Mouse (Mus musculus) embryonic facial prominence, embryonic 11.5 days (tissue): ENCODE data around the gene Fxyd5. TPM values are rescaled to one million over a fixed set of nuclear protein-coding genes. Genes with fewer than 3 reads are reported as not detected.

ENCODE experiments used
- ATAC-seq: fragments of 200-750 bp; cut with Nextera tagmentation; replicated peaks from 2 replicates; pipeline ENCODE4 v1.8.0; 2017; ENCODE audit warnings: low read depth; ENCODE audit not compliant: insufficient number of reproducible peaks, low FRiP score, low TSS enrichment
- DNase-seq: peaks from one replicate; pipeline ENCODE4 v3.0.0-alpha.2; 2015; ENCODE audit warnings: low spot score
- H3K27ac ChIP-seq: fragments of 300-500 bp; sonication (generic); replicated peaks from 2 replicates; pipeline ENCODE4 v1.5.1; 2014; ENCODE audit warnings: mild to moderate bottlenecking, low read depth, low read length, control low read depth
- H3K27me3 ChIP-seq: fragments of 300-500 bp; sonication (generic); 2 replicates; pipeline ENCODE4 v1.6.1; 2014; ENCODE audit warnings: mild to moderate bottlenecking, low read length, moderate library complexity, mixed read lengths; ENCODE audit not compliant: control insufficient read depth, insufficient read depth
- H3K36me3 ChIP-seq: fragments of 300-500 bp; sonication (generic); replicated peaks from 2 replicates; pipeline ENCODE4 v1.6.1; 2014; ENCODE audit warnings: low read depth, mild to moderate bottlenecking, low read length, moderate library complexity, mixed read lengths; ENCODE audit not compliant: control insufficient read depth, insufficient read depth
- H3K4me1 ChIP-seq: fragments of 300-500 bp; sonication (generic); 2 replicates; pipeline ENCODE4 v1.6.1; 2014; ENCODE audit warnings: low read length, mixed read lengths; ENCODE audit not compliant: control insufficient read depth, insufficient read depth
- H3K4me2 ChIP-seq: fragments of 300-500 bp; sonication (generic); 2 replicates; pipeline ENCODE4 v1.6.1; 2014; ENCODE audit warnings: low read depth, mild to moderate bottlenecking, control low read depth, low read length, moderate library complexity
- H3K4me3 ChIP-seq: fragments of 300-500 bp; sonication (generic); 2 replicates; pipeline ENCODE4 v1.5.1; 2014; ENCODE audit warnings: low read depth, low read length, control low read depth
- H3K9ac ChIP-seq: fragments of 300-500 bp; sonication (generic); replicated peaks from 2 replicates; pipeline ENCODE4 v1.6.1; 2014; ENCODE audit warnings: mild to moderate bottlenecking, control low read depth, low read length
- H3K9me3 ChIP-seq: fragments of 300-500 bp; sonication (generic); replicated peaks from 2 replicates; pipeline ENCODE4 v1.6.1; 2016; ENCODE audit warnings: mild to moderate bottlenecking, low read length, inconsistent platforms, mixed read lengths; ENCODE audit not compliant: control insufficient read depth
- WGBS: fragments of 180-500 bp; shearing (Covaris S2); extraction: QIAGEN DNeasy Blood & Tissue Kit; methylation state at CpG from one replicate; pipeline ENCODE4 v1.1.7; 2014; 5-methylcytosine and 5-hydroxymethylcytosine counted together
- polyA plus RNA-seq: library from polyadenylated mRNA; unstranded; fragments of >200 nt; fragmentation: Nextera tagmentation; extraction: Ambion mirVana; gene quantifications from 2 replicates; pipeline ENCODE4 v1.2.1, GENCODE M21; 2014

Fxyd5 gene
- 10.3 and 12.5 TPM in 2 replicates for polyA plus RNA-seq

DNA sequence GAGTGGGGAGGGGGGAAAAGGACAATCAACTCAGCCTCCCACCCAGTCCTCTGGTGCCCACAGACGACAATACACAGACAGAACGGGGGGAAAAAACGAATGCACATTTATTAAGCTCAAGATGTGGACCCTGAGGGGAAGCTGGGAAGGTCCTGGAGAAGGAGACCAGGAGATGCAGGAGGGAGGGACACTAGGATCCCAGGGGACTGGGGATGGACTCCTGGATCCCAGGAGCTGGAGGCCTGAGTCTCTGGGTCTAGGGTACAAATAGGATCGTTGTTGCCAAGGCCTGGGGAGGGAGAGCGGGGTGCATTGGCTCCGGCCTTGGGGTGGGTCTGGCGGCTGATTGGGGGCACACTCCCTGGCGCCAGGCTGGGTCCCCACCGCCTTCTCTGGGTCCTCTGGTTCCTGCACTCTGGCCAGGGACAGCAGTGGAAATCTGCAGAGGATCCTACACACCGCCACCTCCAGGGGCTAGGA, at the start of gene Fxyd5:
Gene Fxyd5, minus strand, starts transcription at position 51 of the 480 bp plus-strand sequence.
- Histone ChIP-seq H3K36me3 (no peaks in the 10 kb centered on the region), H3K9me3 (no peaks in the 10 kb centered on the region), H3K27ac (no peak within 1 kb of the TSS), H3K4me2 (peak within 1 kb of the TSS; percentile 32), H3K4me3 (no peak within 1 kb of the TSS), H3K4me1 (peaks cover 3% of the 10 kb centered on the region), H3K27me3 (peaks cover 18% of the 10 kb centered on the region), H3K9ac (no peak within 1 kb of the TSS; the same call in 1 of the 2 replicates)
- DNase-seq = no peak
- 30% methylated on average over 10 of the region's 10 CpGs for WGBS
- no peak for ATAC-seq

- Histone ChIP-seq H3K27ac (no peak overlapping the region), H3K27me3 (no peaks in the 10 kb centered on the region), H3K9me3 (no peaks in the 10 kb centered on the region), H3K9ac (no peak overlapping the region), H3K4me3 (no peak overlapping the region), H3K4me1 (no peaks in the 10 kb centered on the region), H3K4me2 (no peak overlapping the region), H3K36me3 (no peaks in the 10 kb centered on the region)
- WGBS = 86% methylated on average over 2 of the region's 2 CpGs
- DNase-seq = no peak
- ATAC-seq = no peak
Measured at GRCm38 (mm10) chr7:31089721-31090120, 47.4 kb upstream of the Fxyd5 start.

DNA sequence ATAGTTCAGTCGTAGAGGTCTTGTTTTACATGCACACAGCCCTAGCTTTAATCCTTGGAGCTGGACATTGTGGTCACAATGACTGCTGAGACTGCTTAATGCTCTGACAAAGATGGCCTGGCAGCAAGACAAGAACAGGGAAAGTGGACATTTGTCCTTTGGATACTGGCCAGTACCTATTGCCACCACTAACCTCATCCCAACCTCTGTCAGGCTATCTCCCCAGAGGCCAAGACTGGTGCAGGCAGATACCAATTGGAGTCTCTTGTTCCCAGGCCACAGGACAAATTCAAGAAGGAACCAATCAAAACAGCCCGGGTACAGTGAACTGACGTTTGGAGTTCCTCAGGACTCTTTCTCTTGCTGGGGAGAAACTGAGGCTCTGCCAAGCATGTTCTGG, 45.9 kb upstream of the Fxyd5 start:
- no peaks in the 10 kb centered on the region for H3K4me1 ChIP-seq
- no peak overlapping the region for H3K27ac ChIP-seq
- no peaks in the 10 kb centered on the region for H3K36me3 ChIP-seq
- DNase-seq = no peak
- no peaks in the 10 kb centered on the region for H3K9me3 ChIP-seq
- no peak for ATAC-seq
- H3K4me3 ChIP-seq = no peak overlapping the region
- H3K27me3 ChIP-seq = no peaks in the 10 kb centered on the region
- no peak overlapping the region for H3K4me2 ChIP-seq
- WGBS = 64% methylated on average over 3 of the region's 3 CpGs
- H3K9ac ChIP-seq = no peak overlapping the region

DNA sequence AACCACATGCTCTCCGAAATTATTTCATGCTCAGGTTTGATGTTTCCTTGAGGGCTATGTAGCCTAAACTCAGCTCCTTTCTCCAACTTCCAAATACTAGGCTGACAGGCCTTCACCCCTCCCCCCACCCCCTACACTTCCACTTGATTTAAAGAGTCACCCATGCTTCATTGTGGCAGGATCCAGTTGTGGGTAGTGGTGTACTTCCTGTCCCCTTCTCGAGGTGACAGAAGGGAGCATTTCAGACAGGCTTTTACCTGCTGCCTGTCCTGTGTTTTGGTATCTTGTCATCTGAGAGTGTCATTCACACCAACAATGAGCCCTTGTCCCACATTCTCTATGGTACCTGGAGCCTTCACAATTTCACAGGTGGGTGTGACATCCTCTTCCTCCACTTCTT, 45.0 kb upstream of the Fxyd5 start:
- no peaks in the 10 kb centered on the region for H3K9me3 ChIP-seq
- H3K9ac ChIP-seq = no peak overlapping the region
- WGBS = 74% methylated on average over 2 of the region's 2 CpGs
- H3K4me3 ChIP-seq = no peak overlapping the region
- H3K27me3 ChIP-seq = no peaks in the 10 kb centered on the region
- DNase-seq = no peak
- H3K4me1 ChIP-seq = no peaks in the 10 kb centered on the region; the same call in 1 of the 2 replicates
- H3K27ac ChIP-seq = no peak overlapping the region
- ATAC-seq = no peak
- H3K36me3 ChIP-seq = no peaks in the 10 kb centered on the region
- no peak overlapping the region for H3K4me2 ChIP-seq

- Histone ChIP-seq H3K27me3 (no peaks in the 10 kb centered on the region), H3K4me3 (no peak overlapping the region), H3K9ac (no peak overlapping the region), H3K27ac (no peak overlapping the region), H3K4me1 (no peaks in the 10 kb centered on the region; the same call in 1 of the 2 replicates), H3K4me2 (no peak overlapping the region), H3K36me3 (no peaks in the 10 kb centered on the region), H3K9me3 (no peaks in the 10 kb centered on the region)
- DNase-seq (no peak), ATAC-seq (no peak)
- 91% methylated on average over 9 of the region's 9 CpGs for WGBS
Measured at GRCm38 (mm10) chr7:31086175-31086755, 44.0 kb upstream of the Fxyd5 start.

GRCm38 (mm10) chr7:31085171-31085570, 42.9 kb upstream of the Fxyd5 start:
- Histone ChIP-seq H3K27ac (no peak overlapping the region), H3K9ac (no peak overlapping the region), H3K4me2 (no peak overlapping the region), H3K4me1 (no peaks in the 10 kb centered on the region; the same call in 1 of the 2 replicates), H3K36me3 (no peaks in the 10 kb centered on the region), H3K27me3 (no peaks in the 10 kb centered on the region), H3K4me3 (no peak overlapping the region), H3K9me3 (no peaks in the 10 kb centered on the region)
- 25% methylated on average over 3 of the region's 3 CpGs for WGBS
- DNase-seq (no peak), ATAC-seq (no peak)

DNA sequence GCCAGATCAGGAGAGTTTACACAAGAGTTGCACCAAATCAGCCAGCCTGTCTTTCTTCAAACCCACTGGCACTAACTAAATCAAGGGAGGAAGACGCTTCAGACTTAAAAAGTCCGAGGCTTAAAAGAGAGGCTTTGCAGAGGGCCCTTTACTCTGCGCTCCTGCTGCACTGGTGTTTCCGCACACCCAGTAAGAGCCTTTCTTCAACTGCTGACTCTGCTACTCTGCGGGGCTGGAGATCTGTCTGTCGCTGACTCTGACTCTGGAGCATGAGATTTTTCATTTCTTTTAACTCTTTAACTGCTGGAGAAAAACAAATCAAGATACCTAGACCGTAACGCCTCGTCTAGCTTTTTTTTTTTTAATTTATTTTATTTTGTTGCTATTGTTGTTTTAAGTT, 41.9 kb upstream of the Fxyd5 start:
- no peaks in the 10 kb centered on the region; the same call in 1 of the 2 replicates for H3K4me1 ChIP-seq
- ATAC-seq (no peak), DNase-seq (no peak)
- WGBS = 49% methylated on average over 9 of the region's 9 CpGs
- no peaks in the 10 kb centered on the region for H3K36me3 ChIP-seq
- no peaks in the 10 kb centered on the region for H3K27me3 ChIP-seq
- no peak overlapping the region; the same call in 1 of the 2 replicates for H3K27ac ChIP-seq
- H3K9me3 ChIP-seq = no peaks in the 10 kb centered on the region
- no peak overlapping the region for H3K4me3 ChIP-seq
- no peak overlapping the region for H3K4me2 ChIP-seq
- H3K9ac ChIP-seq = no peak overlapping the region

DNA sequence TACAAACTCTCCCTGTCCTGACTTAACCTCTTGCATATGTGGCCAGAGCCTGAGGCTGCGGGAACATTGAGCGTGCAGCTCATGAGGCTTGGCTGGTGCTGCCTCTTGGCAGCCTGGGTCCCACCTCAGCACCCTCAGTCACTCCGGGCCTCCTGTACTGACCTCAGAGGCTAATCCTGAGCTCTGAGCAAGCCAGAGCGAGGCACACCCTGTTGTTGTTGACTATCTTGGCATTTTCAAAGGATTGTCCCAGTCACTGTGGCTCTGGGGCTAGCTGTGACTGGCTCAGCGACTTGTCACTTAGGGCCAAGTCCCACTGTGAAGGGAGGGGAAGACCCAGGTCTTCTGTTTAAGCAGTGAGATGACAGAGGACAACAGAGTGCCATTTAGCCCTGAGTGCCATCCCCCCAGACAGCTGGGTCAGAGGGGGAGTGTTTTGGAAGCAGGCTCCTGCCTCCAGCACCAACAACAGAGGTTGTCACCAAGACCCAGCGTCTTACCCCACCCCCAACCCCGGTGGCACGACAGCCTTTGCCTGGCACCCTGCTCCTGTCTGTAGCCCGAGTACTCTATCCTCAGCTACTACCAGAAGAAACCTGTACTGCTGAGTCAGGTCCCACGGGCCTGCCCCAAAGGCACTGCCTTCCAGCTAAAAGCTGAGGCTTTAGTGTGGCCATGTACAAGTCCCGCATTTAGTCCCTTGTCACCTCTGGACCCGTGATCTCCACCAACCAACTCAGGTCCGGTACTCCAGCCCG, 40.7 kb upstream of the Fxyd5 start:
- H3K36me3 ChIP-seq = no peaks in the 10 kb centered on the region
- H3K9me3 ChIP-seq = no peaks in the 10 kb centered on the region
- no peak for ATAC-seq
- no peak overlapping the region for H3K9ac ChIP-seq
- no peak overlapping the region for H3K4me2 ChIP-seq
- WGBS = 47% methylated on average over 14 of the region's 14 CpGs
- no peaks in the 10 kb centered on the region; the same call in 1 of the 2 replicates for H3K4me1 ChIP-seq
- H3K27me3 ChIP-seq = no peaks in the 10 kb centered on the region
- no peak overlapping the region for H3K27ac ChIP-seq
- H3K4me3 ChIP-seq = no peak overlapping the region
- no peak for DNase-seq
